Mouse (Mus musculus) stomach, embryonic 16.5 days (tissue): ENCODE data around the gene Kremen1. TPM values are rescaled to one million over a fixed set of nuclear protein-coding genes. Genes with fewer than 3 reads are reported as not detected.

Experiments
- ATAC-seq: fragments of 200-750 bp; cut with Nextera tagmentation; 2 replicates; pipeline ENCODE4 v1.8.0; 2017; ENCODE audit warnings: moderate number of reproducible peaks, moderate TSS enrichment; ENCODE audit not compliant: insufficient read depth, low FRiP score
- H3K27ac ChIP-seq: fragments of 300-500 bp; sonication (generic); 2 replicates; pipeline ENCODE4 v1.5.1; 2014; ENCODE audit warnings: low read length
- H3K27me3 ChIP-seq: fragments of 300-500 bp; sonication (generic); 2 replicates; pipeline ENCODE4 v1.6.1; 2014; ENCODE audit warnings: low read length, control low read depth, mixed read lengths; ENCODE audit not compliant: control insufficient read depth, insufficient read depth
- H3K36me3 ChIP-seq: fragments of 300-500 bp; sonication (generic); 2 replicates; pipeline ENCODE4 v1.6.1; 2014; ENCODE audit warnings: low read length; ENCODE audit not compliant: control insufficient read depth, insufficient read depth
- H3K4me1 ChIP-seq: fragments of 300-500 bp; sonication (generic); 2 replicates; pipeline ENCODE4 v1.6.1; 2014; ENCODE audit warnings: low read length, control low read depth, mixed read lengths; ENCODE audit not compliant: control insufficient read depth, insufficient read depth
- H3K4me2 ChIP-seq: fragments of 300-500 bp; sonication (generic); 2 replicates; pipeline ENCODE4 v1.6.1; 2014; ENCODE audit warnings: low read depth, low read length, mixed read lengths
- H3K4me3 ChIP-seq: fragments of 300-500 bp; sonication (generic); replicated peaks from 2 replicates; pipeline ENCODE4 v1.5.1; 2014; ENCODE audit warnings: mild to moderate bottlenecking, low read length
- H3K9ac ChIP-seq: fragments of 300-500 bp; sonication (generic); 2 replicates; pipeline ENCODE4 v1.6.1; 2014; ENCODE audit warnings: low read length
- H3K9me3 ChIP-seq: fragments of 300-500 bp; sonication (generic); replicated peaks from 2 replicates; pipeline ENCODE4 v1.6.1; 2016; ENCODE audit warnings: low read length, control low read depth; ENCODE audit not compliant: control insufficient read depth
- WGBS: fragments of 180-500 bp; shearing (Covaris S2); extraction: QIAGEN DNeasy Blood & Tissue Kit; methylation state at CpG from one replicate; pipeline ENCODE4 v1.1.7; 2014; 5-methylcytosine and 5-hydroxymethylcytosine counted together
- polyA plus RNA-seq: library from polyadenylated mRNA; unstranded; fragments of >200 nt; fragmentation: Nextera tagmentation; extraction: Ambion mirVana; gene quantifications from 2 replicates; pipeline ENCODE4 v1.2.1, GENCODE M21; 2015

The Kremen1 gene
- polyA plus RNA-seq = 24.0 and 26.2 TPM in 2 replicates

GRCm38 (mm10) chr11:5261508-5262392 lies at the start of gene Kremen1:
TSS of gene Kremen1 (minus strand) at chr11:5261558.
- H3K9ac ChIP-seq = peak within 1 kb of the TSS; percentile 96
- peak within 1 kb of the TSS; percentile 79 for H3K4me2 ChIP-seq
- H3K9me3 ChIP-seq = no peaks in the 10 kb centered on the region
- no peaks in the 10 kb centered on the region for H3K36me3 ChIP-seq
- ATAC-seq = peak; percentile 98
- 3% methylated on average over 66 of the region's 80 CpGs for WGBS
- peak within 1 kb of the TSS; percentile 83 for H3K4me3 ChIP-seq
- H3K4me1 ChIP-seq = peaks cover 14% of the 10 kb centered on the region
- H3K27ac ChIP-seq = peak within 1 kb of the TSS; percentile 84
- H3K27me3 ChIP-seq = no peaks in the 10 kb centered on the region

GRCm38 (mm10) chr11:5307024-5307905 lies 45.9 kb upstream of the Kremen1 start:
- H3K4me2 ChIP-seq = no peak overlapping the region
- H3K9me3 ChIP-seq = no peaks in the 10 kb centered on the region
- H3K9ac ChIP-seq = no peak overlapping the region
- H3K36me3 ChIP-seq = no peaks in the 10 kb centered on the region
- ATAC-seq = no peak
- no peaks in the 10 kb centered on the region for H3K27me3 ChIP-seq
- 80% methylated on average over 13 of the region's 13 CpGs for whole genome bisulfite sequencing
- no peaks in the 10 kb centered on the region for H3K4me1 ChIP-seq
- no peak overlapping the region for H3K27ac ChIP-seq
- H3K4me3 ChIP-seq = no peak overlapping the region

- Histone ChIP-seq H3K27me3 (no peaks in the 10 kb centered on the region), H3K4me1 (no peaks in the 10 kb centered on the region), H3K4me3 (no peak overlapping the region), H3K4me2 (no peak overlapping the region), H3K27ac (no peak overlapping the region), H3K9me3 (no peaks in the 10 kb centered on the region), H3K36me3 (no peaks in the 10 kb centered on the region), H3K9ac (no peak overlapping the region)
- ATAC-seq = no peak
These were observed 44.7 kb upstream of the Kremen1 start for GRCm38 (mm10) chr11:5306017-5306416.

GRCm38 (mm10) chr11:5304526-5304925 lies 43.2 kb upstream of the Kremen1 start:
- Histone ChIP-seq H3K4me3 (no peak overlapping the region), H3K9ac (no peak overlapping the region), H3K4me2 (no peak overlapping the region), H3K9me3 (no peaks in the 10 kb centered on the region), H3K36me3 (no peaks in the 10 kb centered on the region), H3K4me1 (no peaks in the 10 kb centered on the region), H3K27me3 (no peaks in the 10 kb centered on the region), H3K27ac (no peak overlapping the region)
- ATAC-seq = no peak

- Histone ChIP-seq H3K36me3 (no peaks in the 10 kb centered on the region), H3K4me3 (no peak overlapping the region), H3K27ac (no peak overlapping the region), H3K4me1 (peaks cover 21% of the 10 kb centered on the region), H3K9me3 (no peaks in the 10 kb centered on the region), H3K9ac (no peak overlapping the region), H3K4me2 (no peak overlapping the region), H3K27me3 (no peaks in the 10 kb centered on the region)
- ATAC-seq = no peak
- WGBS = 57% methylated on average over 1 of the region's 1 CpGs
These were observed 36.6 kb upstream of the Kremen1 start for GRCm38 (mm10) chr11:5298007-5298372.

GRCm38 (mm10) chr11:5297148-5298006 lies 36.0 kb upstream of the Kremen1 start:
- Histone ChIP-seq H3K4me3 (no peak overlapping the region), H3K4me1 (peaks cover 21% of the 10 kb centered on the region), H3K4me2 (no peak overlapping the region), H3K27ac (peak overlapping the region; percentile 24; the same call in 1 of the 2 replicates), H3K27me3 (no peaks in the 10 kb centered on the region), H3K9me3 (no peaks in the 10 kb centered on the region), H3K36me3 (no peaks in the 10 kb centered on the region), H3K9ac (no peak overlapping the region)
- ATAC-seq = peak; percentile 47; the same call in 1 of the 2 replicates
- WGBS = 35% methylated on average over 13 of the region's 13 CpGs

- Histone ChIP-seq H3K4me3 (no peak overlapping the region), H3K4me2 (no peak overlapping the region), H3K9ac (no peak overlapping the region), H3K36me3 (no peaks in the 10 kb centered on the region), H3K27ac (peak overlapping the region; percentile 44), H3K27me3 (no peaks in the 10 kb centered on the region), H3K9me3 (no peaks in the 10 kb centered on the region), H3K4me1 (peaks cover 21% of the 10 kb centered on the region)
- 37% methylated on average over 2 of the region's 2 CpGs for WGBS
- ATAC-seq = peak; percentile 29
These were observed 35.3 kb upstream of the Kremen1 start for GRCm38 (mm10) chr11:5296576-5297115.

- Histone ChIP-seq H3K4me3 (no peak overlapping the region), H3K9ac (no peak overlapping the region), H3K4me1 (peaks cover 36% of the 10 kb centered on the region), H3K4me2 (no peak overlapping the region), H3K27me3 (no peaks in the 10 kb centered on the region), H3K9me3 (no peaks in the 10 kb centered on the region), H3K36me3 (no peaks in the 10 kb centered on the region), H3K27ac (no peak overlapping the region)
- 81% methylated on average over 3 of the region's 3 CpGs for WGBS
- no peak for ATAC-seq
These were observed 33.4 kb upstream of the Kremen1 start for GRCm38 (mm10) chr11:5294805-5295204.
